Mouse (Mus musculus): ENCODE results near the gene Tmem19.
A peak's percentile ranks its signal among the peaks of the same experiment; 100 is the strongest.
"Not testable (repeated sequence)": the region's sequence is repeated elsewhere in the genome, so short reads cannot be mapped to it uniquely, and the experiment has no call there.

Gene Tmem19

GRCm38 (mm10) chr10:115348131-115348530, 14.2 kb downstream of the Tmem19 start:
- no peak for DNase-seq

DNA sequence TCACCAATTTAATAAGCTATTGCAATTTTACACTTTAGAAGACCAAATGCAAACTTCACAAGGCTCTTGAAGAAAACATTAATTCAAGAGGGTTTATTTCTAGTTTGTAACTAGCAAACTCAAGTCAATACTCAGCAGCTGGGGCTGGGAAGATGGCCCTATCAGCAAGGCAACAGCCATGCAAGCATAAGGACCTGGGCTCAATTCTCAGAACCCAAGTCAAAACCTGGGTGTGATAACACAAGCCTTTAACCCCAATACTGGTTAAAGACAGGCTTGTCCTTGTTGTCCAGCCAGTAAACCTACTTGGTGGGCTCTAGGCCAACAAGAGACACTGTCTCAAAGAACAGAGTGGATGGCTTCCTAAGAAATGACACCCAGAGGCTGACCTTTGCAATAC, 15.9 kb downstream of the Tmem19 start:
- DNase-seq, result no peak

- no peak for DNase-seq
These were observed 19.4 kb downstream of the Tmem19 start for GRCm38 (mm10) chr10:115342771-115343425.

DNA sequence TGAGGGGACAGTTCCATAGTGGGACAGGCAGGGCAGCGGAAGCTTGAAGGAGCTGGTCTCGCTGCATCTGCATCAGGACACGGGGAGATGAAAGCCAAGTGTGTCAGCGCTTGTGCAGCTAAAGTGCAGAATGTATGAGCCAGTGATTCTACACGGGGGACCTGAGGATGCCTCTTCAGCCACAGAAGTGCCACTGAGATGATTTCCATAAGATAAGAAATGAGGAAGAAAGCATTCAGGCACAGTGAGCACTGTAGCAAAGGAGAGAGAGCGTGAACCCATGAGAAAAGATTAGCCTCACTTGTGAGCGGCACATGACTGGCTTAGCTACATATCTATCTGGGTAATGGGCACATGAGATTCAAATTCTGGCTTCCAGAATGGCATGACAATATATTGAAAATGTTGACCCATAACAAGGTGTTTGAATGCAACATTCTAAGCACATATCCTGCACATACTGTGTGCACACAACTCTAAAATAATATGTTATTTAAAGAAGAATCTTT, 22.4 kb downstream of the Tmem19 start:
- no peak for DNase-seq

DNA sequence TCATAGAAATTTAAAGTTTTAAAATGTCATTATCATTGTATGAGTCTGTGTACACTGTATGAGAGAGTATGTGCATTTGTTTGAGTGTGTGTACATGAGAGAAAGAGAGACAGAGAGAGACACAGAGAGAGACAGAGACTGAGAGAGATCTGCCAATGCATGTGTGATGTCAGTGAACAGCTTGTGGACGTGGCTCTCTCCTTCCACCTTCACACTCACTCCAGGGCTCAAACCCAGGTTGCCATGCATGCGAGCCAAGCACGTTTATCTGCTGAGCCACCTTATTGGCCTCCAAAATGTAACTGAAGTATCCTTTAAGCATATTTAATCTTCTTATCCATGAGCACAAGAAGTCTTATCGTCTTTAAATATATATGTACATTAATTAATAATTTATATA, 25.4 kb downstream of the Tmem19 start:
- DNase-seq, result no peak

- DNase-seq, result no peak
These were observed 28.8 kb downstream of the Tmem19 start for GRCm38 (mm10) chr10:115333528-115333927.

DNA sequence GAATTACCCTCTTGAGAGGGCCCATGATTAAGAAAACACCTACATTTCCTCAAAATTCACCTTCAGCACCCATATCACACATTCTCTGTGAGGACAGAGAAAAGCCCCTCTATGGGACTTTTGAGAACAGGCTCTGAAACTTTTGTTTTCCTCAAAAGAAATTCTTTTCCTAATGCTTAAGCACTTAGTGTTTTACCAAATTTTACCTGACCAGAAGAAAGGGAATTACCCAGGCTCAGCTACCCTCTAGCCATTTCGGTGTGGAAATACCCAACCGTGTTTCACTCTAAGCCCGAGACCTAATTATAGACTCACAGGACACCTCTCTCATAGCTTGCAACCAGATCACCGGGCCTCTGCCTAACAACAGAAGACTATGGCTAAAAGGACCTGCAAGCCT, 29.3 kb downstream of the Tmem19 start:
- no peak for DNase-seq

DNA sequence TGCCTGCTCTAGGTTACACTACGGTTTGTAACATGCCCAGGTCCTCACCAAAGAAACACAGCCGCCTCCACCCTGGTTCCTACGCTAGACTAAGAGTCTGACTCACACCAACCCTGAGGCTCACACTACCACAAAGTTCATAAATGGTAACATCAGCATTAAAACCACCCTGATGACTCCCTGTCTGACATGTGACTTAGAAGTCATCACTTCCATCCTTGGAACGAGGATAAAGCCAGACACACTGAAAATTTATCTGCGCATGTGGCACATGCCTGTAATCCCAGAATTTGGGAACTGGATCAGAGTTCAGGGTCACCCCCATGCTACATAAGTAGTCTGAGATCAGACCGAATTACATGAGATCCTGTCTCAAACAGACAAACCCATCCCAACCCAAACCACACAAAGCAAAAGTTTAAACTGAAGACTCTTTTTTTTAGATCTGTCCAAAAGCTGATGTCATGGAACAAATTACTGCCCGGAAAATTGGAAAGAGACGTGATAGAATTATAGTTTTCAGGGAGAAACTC, 29.8 kb downstream of the Tmem19 start:
- no peak for DNase-seq

- DNase-seq, result no peak
These were observed 33.2 kb downstream of the Tmem19 start for GRCm38 (mm10) chr10:115329010-115329530.

GRCm38 (mm10) chr10:115328514-115328913, 33.8 kb downstream of the Tmem19 start:
- peak; percentile 48 for DNase-seq

- peak; percentile 71 for DNase-seq
These were observed 39.0 kb downstream of the Tmem19 start for GRCm38 (mm10) chr10:115323295-115323694.

- DNase-seq, result no peak
These were observed 40.8 kb downstream of the Tmem19 start for GRCm38 (mm10) chr10:115321317-115322035.

DNA sequence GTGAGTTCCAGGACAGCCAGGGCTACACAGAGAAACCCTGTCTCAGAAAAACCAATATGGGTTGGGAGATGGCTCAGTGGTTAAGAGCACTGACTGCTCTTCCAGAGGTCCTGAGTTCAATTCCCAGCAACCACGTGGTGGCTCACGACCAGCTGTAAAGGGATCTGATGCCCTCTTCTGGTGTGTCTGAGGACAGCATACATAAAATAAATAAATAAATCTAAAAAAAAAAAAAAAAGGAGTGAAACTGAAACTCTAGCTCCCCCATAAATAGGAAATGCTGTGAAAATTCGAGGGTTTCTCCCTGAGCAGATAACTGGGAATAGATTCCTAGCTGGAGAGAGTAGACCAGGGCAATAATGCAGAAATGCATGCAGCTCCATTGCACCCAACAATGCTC, 43.9 kb downstream of the Tmem19 start:
- not testable (repeated sequence) for DNase-seq

GRCm38 (mm10) chr10:115316313-115316712, 46.0 kb downstream of the Tmem19 start:
- no peak for DNase-seq

- peak; percentile 97 for DNase-seq
These were observed 46.7 kb downstream of the Tmem19 start, which contains the start of gene Rab21 for GRCm38 (mm10) chr10:115315473-115316171. TSS of gene Rab21 (minus strand) at chr10:115315594.

DNA sequence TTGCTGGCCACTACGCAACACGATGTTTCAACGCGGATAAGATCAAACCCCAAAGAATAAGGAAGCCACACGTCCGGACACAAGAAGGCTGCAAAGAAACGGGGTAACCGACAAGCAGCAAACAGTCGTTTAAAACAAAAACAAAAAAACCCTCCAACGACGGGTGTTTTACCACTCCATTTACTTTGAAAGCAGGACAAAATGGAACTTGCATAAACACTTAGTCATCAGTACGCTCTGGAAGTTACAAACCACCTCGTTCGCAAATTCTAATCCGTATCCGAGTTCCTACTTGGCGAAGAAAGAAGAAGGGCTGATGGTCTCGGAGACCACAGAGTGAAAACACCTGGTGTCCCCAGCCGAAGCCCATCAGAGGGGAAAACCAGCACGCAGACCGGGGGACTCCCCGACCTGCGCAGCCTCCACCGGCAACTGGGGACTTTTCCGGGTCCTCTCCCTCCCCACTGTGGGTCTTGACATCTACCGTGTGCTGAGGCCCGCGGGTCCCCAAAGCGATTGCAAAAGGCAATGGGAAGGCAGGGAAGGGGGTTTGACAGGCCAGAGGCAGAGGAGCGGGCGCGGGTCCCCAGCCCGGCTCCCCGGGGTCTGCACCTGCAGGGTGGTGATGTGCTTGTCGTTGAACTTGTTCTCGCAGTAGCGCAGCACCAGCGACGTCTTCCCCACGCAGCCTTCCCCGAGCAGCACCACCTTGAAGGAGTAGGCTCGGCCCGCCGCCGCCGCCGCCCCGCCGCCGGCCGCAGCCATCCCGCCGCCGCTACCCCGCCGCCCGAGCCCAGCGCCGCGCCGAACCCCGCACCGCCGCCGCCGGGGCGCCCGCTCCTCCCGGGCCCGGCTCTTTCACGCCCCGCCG, 47.5 kb downstream of the Tmem19 start:
- DNase-seq, result peak; percentile 37

DNA sequence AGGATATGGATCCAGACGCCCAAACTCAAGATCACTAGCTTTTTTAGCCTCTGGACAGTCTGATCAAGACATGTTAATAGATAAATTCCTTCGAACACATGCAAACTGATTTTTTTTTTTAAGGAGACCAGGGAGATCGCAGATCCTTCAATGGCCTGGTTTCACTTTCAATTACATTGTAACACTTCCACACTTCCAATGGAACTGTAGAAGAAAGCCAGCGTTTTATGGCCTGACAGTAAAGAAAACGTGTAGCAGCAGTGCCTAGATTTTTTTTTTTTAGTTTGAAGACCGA, 48.1 kb downstream of the Tmem19 start:
- no peak for DNase-seq

DNA sequence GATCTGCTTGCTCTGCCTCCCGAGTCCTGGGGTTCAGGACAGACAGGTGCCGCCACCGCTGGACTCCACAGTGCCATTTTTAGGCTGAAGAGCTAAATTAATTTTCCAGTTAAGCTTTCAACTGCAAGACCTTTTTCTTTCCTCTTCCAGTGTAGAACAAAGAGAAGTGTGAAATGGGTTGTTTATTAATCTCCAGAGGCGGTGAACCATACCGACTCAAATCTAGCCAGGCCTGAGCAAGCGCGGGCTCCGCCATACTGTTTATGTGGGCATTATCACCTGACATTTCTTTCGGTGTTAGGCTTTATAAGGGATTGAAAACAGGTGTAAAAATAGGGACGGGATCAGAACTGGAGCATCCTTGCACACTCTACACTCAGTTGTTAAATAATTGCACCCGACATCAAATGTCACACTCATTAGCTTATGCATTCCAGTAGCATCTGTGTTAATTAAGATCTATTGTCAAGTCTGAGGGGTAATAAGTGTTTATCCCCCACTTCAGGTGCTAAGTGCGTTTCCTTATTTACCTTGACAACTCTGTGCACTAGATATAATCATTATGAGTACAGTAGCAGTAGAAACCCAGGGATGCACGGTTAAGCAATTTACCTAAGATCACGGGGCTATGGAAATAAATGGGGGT, 48.5 kb downstream of the Tmem19 start:
- DNase-seq, result peak; percentile 65

GRCm38 (mm10) chr10:115312732-115313131, 49.6 kb downstream of the Tmem19 start:
- peak; percentile 68 for DNase-seq

- DNase-seq, result no peak
These were observed 50.1 kb downstream of the Tmem19 start for GRCm38 (mm10) chr10:115312194-115312593.

- peak; percentile 42 for DNase-seq
These were observed 50.9 kb downstream of the Tmem19 start for GRCm38 (mm10) chr10:115311263-115311965.
